Mouse (Mus musculus): ENCODE measurements around the gene Rpn2. TPM values are rescaled to one million over a fixed set of nuclear protein-coding genes. Genes with fewer than 3 reads are reported as not detected.

Rpn2 gene
- 100 to 1,000 TPM; 123 to 132 TPM for total RNA-seq (2021)
- long read RNA-seq, experiment 1, transcript Rpn2-205 (17 exons, 1,944 nt), result minor isoform, 8 of 275 reads
- long read RNA-seq, experiment 1, transcript Rpn2-202 (17 exons, 2,756 nt), result major isoform, 61 of 275 reads
- long read RNA-seq, experiment 1, partial matches to known transcripts, result 14 of 275 reads
- long read RNA-seq, experiment 1, other reads (novel, unspliced or antisense), result 192 of 275 reads
- long read RNA-seq, experiment 2, transcript Rpn2-202 (17 exons, 2,756 nt), result major isoform, 53 of 168 reads
- long read RNA-seq, experiment 2, partial matches to known transcripts, result 14 of 168 reads
- long read RNA-seq, experiment 2, other reads (novel, unspliced or antisense), result 99 of 168 reads

DNA sequence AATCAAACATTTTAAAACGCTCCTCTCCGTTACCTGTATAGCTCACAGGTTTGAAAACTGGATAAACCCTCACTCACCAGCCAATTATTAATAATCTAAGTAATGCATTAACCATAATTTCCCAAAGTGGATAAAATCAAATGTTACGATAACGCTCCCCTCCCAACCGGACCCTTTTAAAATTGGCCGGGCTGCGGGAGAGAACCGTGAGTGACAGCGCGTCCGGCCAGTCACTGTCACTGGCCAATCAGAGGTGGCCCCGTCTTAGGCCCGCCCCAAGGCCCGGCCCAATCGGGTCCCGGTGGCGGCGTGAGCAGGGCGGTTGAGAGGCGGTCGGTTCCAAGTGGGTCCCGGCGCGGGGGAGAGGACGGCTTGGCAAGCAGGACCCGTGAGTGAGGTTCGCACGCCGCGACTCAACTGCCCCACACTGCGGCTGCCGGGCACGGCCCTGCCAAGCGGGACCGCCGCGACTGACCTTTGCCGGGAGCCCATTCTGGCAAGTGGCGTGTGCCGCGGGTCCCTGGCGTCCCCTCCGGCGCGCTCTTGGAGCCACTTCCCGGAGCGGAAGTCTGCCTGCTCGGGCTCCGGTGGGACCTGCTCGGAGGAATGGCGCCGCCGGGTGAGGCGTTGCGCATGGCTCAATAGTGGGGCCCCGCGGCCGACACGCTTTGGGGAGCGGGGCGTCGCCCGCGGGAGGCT is at the start of gene Rpn2:
Gene Rpn2 (plus strand): TSS at position 301 of the 699 bp plus-strand sequence.
- TF ChIP-seq CTCF (IDR thresholded peaks at IDR 0.05), result no peak; the same call in 1 of the 2 replicates
- Histone ChIP-seq H3K4me3 (peak within 1 kb of the TSS; percentile 68), H3K27ac (peak within 1 kb of the TSS; percentile 99)
- intact Hi-C loops (cut with DNase I), result loop anchor here (5.0 kb wide), 2 partner anchors 77 to 142 kb away; partner anchors contain the start of genes Rbl1 and Samhd1
- peak; percentile 97 for DNase-seq (ENCODE audit: extremely low spot score in 1 of 2, low spot score in 2 of 2)

DNA sequence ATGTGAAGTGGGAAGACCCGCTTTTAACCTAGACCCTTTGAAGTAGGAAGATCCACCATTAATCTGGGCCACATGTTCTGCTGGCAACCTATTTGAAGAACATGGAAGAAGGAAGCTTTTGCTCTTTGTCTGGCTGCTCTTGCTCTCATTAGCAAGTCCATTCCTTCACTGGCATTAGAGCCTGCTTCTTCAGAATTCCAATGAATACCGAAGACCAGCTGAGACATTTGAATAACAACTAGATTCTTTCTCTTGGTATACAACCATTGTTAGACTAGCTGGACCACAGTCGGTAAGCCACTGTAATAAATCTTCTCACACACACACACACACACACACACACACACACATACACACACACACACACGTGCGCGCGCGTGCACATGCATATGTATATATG is 42.9 kb upstream of the Rpn2 start:
- intact Hi-C loops (cut with DNase I), result no loop called here
- DNase-seq (ENCODE audit: extremely low spot score in 1 of 2, low spot score in 2 of 2), result no peak
- H3K27ac ChIP-seq, result no peak overlapping the region
- TF ChIP-seq CTCF (IDR thresholded peaks at IDR 0.05), result no peak
- H3K4me3 ChIP-seq, result no peak overlapping the region

DNA sequence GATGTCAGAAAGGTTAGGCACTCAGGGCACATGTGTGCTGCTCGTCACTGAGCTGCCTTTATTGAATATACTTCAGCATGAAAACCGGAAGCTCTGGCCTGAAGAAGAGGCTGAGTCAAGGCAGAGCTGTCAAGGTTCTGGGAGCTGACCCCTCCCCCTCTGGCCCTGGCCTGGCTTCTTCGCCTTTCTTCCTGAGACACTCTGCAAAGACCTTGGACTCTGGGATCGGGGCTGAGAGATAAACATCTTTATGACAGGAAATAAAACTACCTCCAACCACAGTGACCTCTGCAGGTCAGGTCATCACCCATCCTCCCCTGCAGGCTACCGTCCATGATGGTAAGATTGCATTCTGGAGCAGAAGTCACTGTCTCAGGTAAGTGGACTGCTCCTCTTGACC is 33.8 kb upstream of the Rpn2 start:
- no peak for DNase-seq (ENCODE audit: extremely low spot score in 1 of 2, low spot score in 2 of 2)
- Histone ChIP-seq H3K4me3 (no peak overlapping the region), H3K27ac (no peak overlapping the region)
- intact Hi-C loops (cut with DNase I), result no loop called here
- no peak for TF ChIP-seq CTCF (IDR thresholded peaks at IDR 0.05)

DNA sequence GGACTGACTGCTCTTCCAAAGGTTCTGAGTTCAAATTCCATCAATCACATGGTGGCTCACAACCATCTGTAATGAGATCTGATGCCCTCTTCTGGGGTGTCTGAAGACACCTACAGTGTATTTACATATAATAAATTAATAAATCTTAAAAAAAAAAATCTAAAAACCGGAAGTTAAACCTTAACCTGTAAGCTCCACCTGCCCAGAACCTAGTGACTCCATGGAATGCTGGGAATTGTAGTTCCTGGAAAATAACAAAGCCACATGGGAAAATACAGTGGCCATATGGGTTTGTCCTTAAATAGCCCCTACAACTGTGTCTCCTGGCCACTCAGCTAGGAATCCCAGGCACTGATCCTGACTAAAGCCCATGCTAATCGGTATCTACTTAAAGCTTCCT is 33.2 kb upstream of the Rpn2 start:
- intact Hi-C loops (cut with DNase I), result no loop called here
- no peak overlapping the region for H3K27ac ChIP-seq
- TF ChIP-seq CTCF (IDR thresholded peaks at IDR 0.05), result no peak
- DNase-seq (ENCODE audit: extremely low spot score in 1 of 2, low spot score in 2 of 2), result no peak
- H3K4me3 ChIP-seq, result no peak overlapping the region

DNA sequence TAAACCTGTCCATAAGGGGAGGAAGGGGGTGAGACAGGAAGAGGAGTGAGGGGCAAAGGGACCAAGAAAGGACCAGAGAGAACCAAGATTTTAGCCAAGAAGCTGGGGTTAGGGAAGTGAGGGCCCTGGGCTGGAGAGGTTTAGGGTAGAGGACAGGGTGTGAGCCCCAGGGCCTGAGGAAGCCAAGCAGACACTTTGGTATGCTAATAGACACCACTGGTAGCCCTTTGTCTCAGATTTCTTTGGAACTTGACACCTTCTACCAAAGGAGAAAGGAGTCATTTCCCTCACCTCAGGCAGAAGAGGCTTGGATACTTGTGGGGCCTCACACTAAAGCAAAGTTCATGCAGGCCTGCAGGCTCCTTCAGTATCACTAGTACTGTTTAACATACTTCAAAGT is 30.7 kb upstream of the Rpn2 start:
- DNase-seq (ENCODE audit: extremely low spot score in 1 of 2, low spot score in 2 of 2), result no peak
- H3K4me3 ChIP-seq, result no peak overlapping the region
- intact Hi-C loops (cut with DNase I), result no loop called here
- no peak overlapping the region for H3K27ac ChIP-seq
- TF ChIP-seq CTCF (IDR thresholded peaks at IDR 0.05), result no peak

DNA sequence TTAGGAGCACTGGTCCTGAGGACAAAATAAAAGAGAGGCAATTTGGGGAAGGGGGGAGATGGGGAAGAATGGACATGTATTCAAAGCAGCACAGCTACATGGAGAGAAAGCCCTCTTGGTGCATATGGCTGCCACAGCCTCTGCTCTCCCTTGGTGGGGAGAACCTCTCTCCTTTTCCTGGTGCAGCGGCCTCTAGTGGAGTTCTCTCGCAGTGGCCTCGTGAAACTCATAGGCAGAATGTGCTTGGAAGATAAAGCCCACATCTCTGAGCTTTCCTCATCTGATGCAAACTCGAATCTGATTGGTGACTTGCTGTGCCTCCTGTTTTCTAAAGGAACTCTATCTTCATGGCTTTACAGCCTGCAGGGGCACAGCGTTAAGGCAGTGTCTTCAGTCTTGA is 19.1 kb upstream of the Rpn2 start:
- Histone ChIP-seq H3K4me3 (no peak overlapping the region), H3K27ac (no peak overlapping the region)
- peak; percentile 49 to 65 for DNase-seq (ENCODE audit: extremely low spot score in 1 of 2, low spot score in 2 of 2)
- intact Hi-C loops (cut with DNase I), result loop anchor here (5.0 to 10.0 kb wide), 2 partner anchors 132 to 435 kb away; no protein-coding TSS in a partner anchor
- peak; percentile 82 for TF ChIP-seq CTCF (IDR thresholded peaks at IDR 0.05)

DNA sequence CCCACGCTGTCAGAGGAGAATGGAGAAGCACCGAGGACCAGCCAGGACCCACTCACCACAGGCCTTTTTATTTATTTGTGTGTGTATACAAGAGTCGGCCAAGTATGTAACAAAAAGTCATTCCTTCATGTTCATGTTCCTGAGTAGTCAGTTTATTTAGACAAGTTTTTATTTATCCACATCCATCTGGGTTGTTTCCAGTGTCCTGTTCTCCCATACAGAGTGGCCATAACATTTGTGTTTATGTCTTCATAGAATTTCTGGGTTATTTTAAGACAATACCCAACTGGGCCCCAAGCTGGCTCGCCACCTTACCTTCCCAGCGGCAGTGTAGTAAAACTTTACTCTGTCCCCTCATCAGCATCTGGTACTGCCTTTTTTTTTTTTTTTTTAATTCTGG is 16.9 kb upstream of the Rpn2 start:
- DNase-seq (ENCODE audit: extremely low spot score in 1 of 2, low spot score in 2 of 2), result no peak
- intact Hi-C loops (cut with DNase I), result no loop called here
- Histone ChIP-seq H3K4me3 (no peak overlapping the region), H3K27ac (no peak overlapping the region)
- no peak for TF ChIP-seq CTCF (IDR thresholded peaks at IDR 0.05)

DNA sequence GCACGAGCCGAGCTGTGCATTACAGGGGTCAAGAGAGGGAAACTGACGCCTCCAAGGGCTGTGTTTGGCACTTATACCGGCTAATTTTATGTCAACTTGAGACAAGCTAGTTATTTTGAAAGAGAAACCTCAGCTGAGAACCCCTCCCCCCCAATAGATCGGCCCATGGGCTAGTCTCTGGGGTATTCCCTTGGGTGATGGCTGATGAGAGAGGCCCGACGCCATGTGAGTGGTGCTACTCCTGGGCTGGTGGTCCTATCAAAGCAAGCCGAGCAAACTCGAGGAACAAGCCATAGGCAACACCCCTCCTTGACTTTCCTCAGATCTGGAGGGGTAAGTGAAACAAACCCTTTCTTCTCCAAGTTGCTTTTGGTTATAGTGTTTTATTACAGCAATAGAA is 16.3 kb upstream of the Rpn2 start:
- no peak for DNase-seq (ENCODE audit: extremely low spot score in 1 of 2, low spot score in 2 of 2)
- intact Hi-C loops (cut with DNase I), result no loop called here
- Histone ChIP-seq H3K27ac (no peak overlapping the region), H3K4me3 (no peak overlapping the region)
- no peak for TF ChIP-seq CTCF (IDR thresholded peaks at IDR 0.05)

DNA sequence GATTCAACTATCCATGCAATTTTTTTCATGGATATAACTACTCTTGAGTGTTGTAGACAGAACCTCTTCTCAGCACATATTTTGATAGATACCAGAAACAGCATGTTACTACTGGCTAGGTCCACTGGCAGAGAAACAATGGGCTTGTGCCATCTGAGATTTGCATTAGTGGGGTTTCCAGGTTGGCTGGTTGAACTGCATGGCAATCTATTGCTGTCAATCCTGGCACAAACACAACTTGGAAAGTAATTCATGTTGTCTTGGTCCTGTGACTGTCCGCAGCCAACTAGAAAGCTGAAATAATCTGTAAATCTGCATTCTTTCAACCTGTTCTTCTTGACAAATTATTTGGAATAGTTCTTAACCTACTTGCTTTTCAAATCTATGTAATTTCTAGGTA is 15.7 kb upstream of the Rpn2 start:
- Histone ChIP-seq H3K27ac (no peak overlapping the region), H3K4me3 (no peak overlapping the region)
- TF ChIP-seq CTCF (IDR thresholded peaks at IDR 0.05), result no peak
- intact Hi-C loops (cut with DNase I), result no loop called here
- DNase-seq (ENCODE audit: extremely low spot score in 1 of 2, low spot score in 2 of 2), result no peak

DNA sequence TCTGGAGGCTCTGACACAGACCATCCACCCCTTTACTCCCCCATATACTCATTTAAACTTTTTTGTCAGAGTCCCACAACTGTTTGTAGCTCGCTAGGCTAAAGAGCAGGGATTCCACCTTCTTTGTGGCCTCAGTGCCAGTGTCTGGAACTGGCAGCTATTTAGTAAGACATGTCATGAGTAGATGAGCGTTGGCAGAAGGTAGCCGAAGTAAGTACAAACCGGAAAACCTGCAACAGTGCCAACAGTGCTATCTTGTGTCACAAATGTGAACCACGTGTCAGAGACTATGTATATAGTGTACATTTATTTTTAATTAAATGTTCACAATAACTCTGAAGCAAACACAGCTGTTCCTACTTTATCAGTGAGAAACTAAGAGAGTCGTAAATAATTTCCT is 15.0 kb upstream of the Rpn2 start:
- TF ChIP-seq CTCF (IDR thresholded peaks at IDR 0.05), result no peak
- intact Hi-C loops (cut with DNase I), result no loop called here

DNA sequence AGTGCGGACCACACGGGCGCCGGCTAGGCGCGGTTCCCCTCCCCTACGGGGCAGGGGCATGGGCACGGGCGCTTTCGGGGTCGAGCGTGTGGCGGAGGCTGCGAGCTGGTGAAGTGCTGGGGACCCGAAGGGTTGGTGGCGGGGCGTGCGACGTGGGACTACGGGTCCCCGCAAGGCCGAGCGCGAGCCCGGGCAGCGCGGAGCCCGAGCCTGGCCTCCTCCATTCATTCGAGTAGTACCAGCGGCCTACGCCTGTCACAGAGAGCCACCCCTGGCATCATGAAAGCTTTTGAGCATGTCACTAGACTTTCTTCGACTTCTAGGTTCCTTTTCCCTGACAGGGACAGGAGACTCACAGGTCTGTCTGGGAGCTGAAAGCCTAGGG is 591 bp downstream of the Rpn2 start, which contains the start of gene Mroh8:
Gene Mroh8 (minus strand): TSS at position 134 of the 385 bp plus-strand sequence.
- intact Hi-C loops (cut with DNase I), result loop anchor here (5.0 kb wide), 2 partner anchors 77 to 142 kb away; partner anchors contain the start of genes Rbl1 and Samhd1
- H3K27ac ChIP-seq, result peak within 1 kb of the TSS; percentile 99
- H3K4me3 ChIP-seq, result peak within 1 kb of the TSS; percentile 68
- no peak for TF ChIP-seq CTCF (IDR thresholded peaks at IDR 0.05)
- peak; percentile 77 for DNase-seq (ENCODE audit: extremely low spot score in 1 of 2, low spot score in 2 of 2)

More for the DNA sequence above, 15.0 kb upstream of the Rpn2 start:
- Histone ChIP-seq H3K27ac (no peak overlapping the region), H3K4me3 (no peak overlapping the region)
- no peak for DNase-seq (ENCODE audit: extremely low spot score in 1 of 2, low spot score in 2 of 2)

DNA sequence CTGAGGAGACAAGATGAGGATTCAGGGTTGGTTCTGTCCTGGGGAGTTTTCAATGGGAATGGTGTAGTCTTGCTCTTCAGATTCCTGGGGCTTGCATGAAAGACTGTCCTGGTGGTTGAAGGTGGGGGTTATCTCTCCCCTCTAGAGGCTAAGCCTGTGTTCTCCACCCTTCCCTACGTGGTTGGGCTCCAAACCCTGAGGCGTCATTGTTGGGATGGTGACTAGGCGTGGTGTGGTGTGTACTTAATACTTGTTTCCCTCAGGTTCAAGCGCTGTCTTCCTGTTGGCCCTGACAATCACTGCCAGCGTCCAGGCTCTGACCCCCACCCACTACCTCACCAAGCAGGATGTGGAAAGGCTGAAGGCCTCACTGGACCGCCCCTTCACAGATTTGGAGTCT is 4.5 kb downstream of the Rpn2 start:
- no peak overlapping the region for H3K4me3 ChIP-seq
- no peak for TF ChIP-seq CTCF (IDR thresholded peaks at IDR 0.05)
- no peak for DNase-seq (ENCODE audit: extremely low spot score in 1 of 2, low spot score in 2 of 2)
- intact Hi-C loops (cut with DNase I), result no loop called here
- H3K27ac ChIP-seq, result no peak overlapping the region
